Mouse (Mus musculus) limb, embryonic 13.5 days (tissue): Measurements from ENCODE around the gene Sh2d4b. TPM values are rescaled to one million over a fixed set of nuclear protein-coding genes. Genes with fewer than 3 reads are reported as not detected.

Source experiments
- ATAC-seq: fragments of 200-750 bp; cut with Nextera tagmentation; 2 replicates; pipeline ENCODE4 v1.8.0; 2017; ENCODE audit warnings: low read depth, moderate number of reproducible peaks, moderate TSS enrichment; ENCODE audit not compliant: low FRiP score
- H3K27ac ChIP-seq: fragments of 300-500 bp; sonication (generic); 2 replicates; pipeline ENCODE4 v1.5.1; 2015; ENCODE audit warnings: inconsistent platforms, mild to moderate bottlenecking, moderate library complexity
- H3K27me3 ChIP-seq: fragments of 300-500 bp; sonication (generic); 2 replicates; pipeline ENCODE4 v1.6.1; 2015; ENCODE audit warnings: mild to moderate bottlenecking, inconsistent platforms
- H3K36me3 ChIP-seq: fragments of 300-500 bp; sonication (generic); 2 replicates; pipeline ENCODE4 v1.6.1; 2015; ENCODE audit warnings: inconsistent platforms, mild to moderate bottlenecking, moderate library complexity
- H3K4me1 ChIP-seq: fragments of 300-500 bp; sonication (generic); 2 replicates; pipeline ENCODE4 v1.6.1; 2015; ENCODE audit warnings: inconsistent platforms
- H3K4me2 ChIP-seq: fragments of 300-500 bp; sonication (generic); replicated peaks from 2 replicates; pipeline ENCODE4 v1.6.1; 2015; ENCODE audit warnings: inconsistent platforms, mild to moderate bottlenecking, moderate library complexity
- H3K4me3 ChIP-seq: fragments of 300-500 bp; sonication (generic); 2 replicates; pipeline ENCODE4 v1.5.1; 2015; ENCODE audit warnings: moderate library complexity, mild to moderate bottlenecking, inconsistent platforms
- H3K9ac ChIP-seq: fragments of 300-500 bp; sonication (generic); 2 replicates; pipeline ENCODE4 v1.6.1; 2015; ENCODE audit warnings: mild to moderate bottlenecking, inconsistent platforms
- H3K9me3 ChIP-seq: fragments of 300-500 bp; sonication (generic); 2 replicates; pipeline ENCODE4 v1.6.1; 2016; ENCODE audit warnings: inconsistent platforms
- WGBS: fragments of 180-500 bp; shearing (Covaris S2); methylation state at CpG from one replicate; pipeline ENCODE4 v1.1.7; 2015; 5-methylcytosine and 5-hydroxymethylcytosine counted together
- polyA plus RNA-seq: library from polyadenylated mRNA; unstranded; fragments of >200 nt; fragmentation: Nextera tagmentation; extraction: Ambion mirVana; gene quantifications from 2 replicates; pipeline ENCODE4 v1.2.1, GENCODE M21; 2015

Gene Sh2d4b
- 0.34 and 0.67 TPM in 2 replicates for polyA plus RNA-seq

DNA sequence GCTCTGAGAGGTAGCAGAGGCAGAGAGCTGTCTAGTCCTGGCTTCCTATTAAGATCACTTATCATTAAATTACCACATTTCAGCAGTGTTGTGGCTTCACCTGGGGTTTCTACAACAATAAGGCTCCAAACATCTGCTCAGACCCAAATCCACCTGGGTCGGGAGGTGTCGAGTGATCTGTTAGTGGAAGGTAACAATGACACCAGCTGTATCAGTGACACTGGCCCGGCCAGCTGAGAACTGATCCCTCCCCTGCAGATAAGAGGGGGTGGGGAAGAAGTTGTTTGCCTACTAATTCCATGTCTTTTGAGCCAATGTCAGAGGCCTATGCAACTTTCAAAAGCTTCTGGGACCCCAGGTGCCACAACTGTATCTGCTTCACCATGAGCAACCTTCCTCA is at the start of gene Sh2d4b:
Sh2d4b (minus strand) TSS at position 71 of the 400 bp plus-strand sequence.
- Histone ChIP-seq H3K9ac (no peak within 1 kb of the TSS), H3K36me3 (no peaks in the 10 kb centered on the region), H3K27ac (peak within 1 kb of the TSS; percentile 10; the same call in 1 of the 2 replicates), H3K4me1 (peaks cover 15% of the 10 kb centered on the region), H3K27me3 (no peaks in the 10 kb centered on the region), H3K4me3 (no peak within 1 kb of the TSS), H3K4me2 (peak within 1 kb of the TSS; percentile 60), H3K9me3 (no peaks in the 10 kb centered on the region)
- no peak for ATAC-seq
- 69% methylated on average over 3 of the region's 3 CpGs for WGBS

GRCm38 (mm10) chr14:40942429-40942828 is 49.4 kb upstream of the Sh2d4b start:
- 86% methylated on average over 2 of the region's 2 CpGs for WGBS
- no peak overlapping the region for H3K4me3 ChIP-seq
- no peak for ATAC-seq
- peaks cover 11% of the 10 kb centered on the region for H3K36me3 ChIP-seq
- H3K27me3 ChIP-seq: no peaks in the 10 kb centered on the region
- H3K4me2 ChIP-seq: no peak overlapping the region
- no peaks in the 10 kb centered on the region for H3K4me1 ChIP-seq
- H3K9me3 ChIP-seq: no peaks in the 10 kb centered on the region
- no peak overlapping the region for H3K9ac ChIP-seq
- no peak overlapping the region for H3K27ac ChIP-seq

DNA sequence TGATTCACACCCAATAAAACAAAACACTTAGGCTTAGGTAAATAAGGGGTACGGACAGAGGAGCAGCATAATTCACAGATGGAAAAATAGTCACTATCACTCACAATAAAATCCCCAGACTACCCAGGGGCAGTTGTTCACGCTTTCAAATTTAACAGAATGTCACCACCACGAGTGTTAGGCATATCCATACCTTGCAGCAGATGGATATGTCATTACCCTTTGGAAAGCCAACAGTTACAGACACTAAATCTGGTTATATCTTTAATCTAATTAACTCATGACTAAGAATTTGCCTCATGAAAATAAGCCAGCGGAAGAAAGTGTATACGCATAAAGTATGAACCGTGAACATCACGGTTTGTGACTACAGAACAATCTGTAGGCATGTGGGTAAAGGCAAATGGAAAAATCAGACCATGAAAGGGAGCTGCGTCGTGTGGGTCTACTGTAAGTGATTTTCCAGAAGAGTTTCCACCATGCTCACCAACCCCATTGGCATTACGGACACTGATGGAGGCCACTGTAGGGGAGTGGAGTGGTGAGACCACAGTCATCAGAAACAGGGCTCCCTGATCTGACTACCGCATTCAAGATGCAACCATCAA is 45.4 kb upstream of the Sh2d4b start:
- Histone ChIP-seq H3K4me2 (no peak overlapping the region), H3K4me1 (0 out of 2 replicates have a peak, but pooled peaks cover 8% of the 10 kb centered on the region), H3K9me3 (no peaks in the 10 kb centered on the region), H3K27ac (no peak overlapping the region), H3K9ac (no peak overlapping the region), H3K27me3 (no peaks in the 10 kb centered on the region), H3K4me3 (no peak overlapping the region), H3K36me3 (peaks cover under 1% of the 10 kb centered on the region; the same call in 1 of the 2 replicates)
- 68% methylated on average over 11 of the region's 11 CpGs for WGBS
- peak; percentile 66 for ATAC-seq

DNA sequence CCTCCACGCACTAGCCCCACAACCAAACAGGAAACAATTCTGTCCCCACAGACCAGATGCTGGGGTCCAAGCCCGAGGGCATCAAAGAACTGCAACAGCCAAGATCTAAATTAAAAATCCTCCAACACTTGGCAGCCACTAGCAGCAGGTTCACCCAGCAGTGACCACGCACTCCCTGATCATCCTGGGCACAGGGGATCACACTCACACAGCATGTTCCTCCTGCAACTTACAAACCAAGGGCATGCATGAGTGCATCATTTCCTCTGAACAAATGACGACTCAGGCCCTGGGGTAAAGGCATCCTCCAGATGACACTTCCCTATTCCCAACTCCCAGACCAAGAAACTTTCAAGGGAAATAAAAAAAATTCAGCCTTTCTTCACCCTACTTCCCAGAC is 44.0 kb upstream of the Sh2d4b start:
- Histone ChIP-seq H3K27me3 (no peaks in the 10 kb centered on the region), H3K4me2 (no peak overlapping the region), H3K9ac (no peak overlapping the region), H3K27ac (no peak overlapping the region), H3K4me1 (peaks cover 8% of the 10 kb centered on the region; the same call in 1 of the 2 replicates), H3K36me3 (peaks cover 9% of the 10 kb centered on the region), H3K9me3 (no peaks in the 10 kb centered on the region), H3K4me3 (no peak overlapping the region)
- 65% methylated on average over 4 of the region's 4 CpGs for WGBS
- no peak for ATAC-seq

GRCm38 (mm10) chr14:40935481-40935880 is 42.4 kb upstream of the Sh2d4b start:
- Histone ChIP-seq H3K9me3 (no peaks in the 10 kb centered on the region), H3K4me2 (no peak overlapping the region), H3K4me3 (no peak overlapping the region), H3K4me1 (peaks cover 18% of the 10 kb centered on the region), H3K36me3 (peaks cover 9% of the 10 kb centered on the region), H3K27ac (no peak overlapping the region), H3K27me3 (no peaks in the 10 kb centered on the region), H3K9ac (no peak overlapping the region)
- WGBS: 84% methylated on average over 1 of the region's 1 CpGs
- no peak for ATAC-seq

DNA sequence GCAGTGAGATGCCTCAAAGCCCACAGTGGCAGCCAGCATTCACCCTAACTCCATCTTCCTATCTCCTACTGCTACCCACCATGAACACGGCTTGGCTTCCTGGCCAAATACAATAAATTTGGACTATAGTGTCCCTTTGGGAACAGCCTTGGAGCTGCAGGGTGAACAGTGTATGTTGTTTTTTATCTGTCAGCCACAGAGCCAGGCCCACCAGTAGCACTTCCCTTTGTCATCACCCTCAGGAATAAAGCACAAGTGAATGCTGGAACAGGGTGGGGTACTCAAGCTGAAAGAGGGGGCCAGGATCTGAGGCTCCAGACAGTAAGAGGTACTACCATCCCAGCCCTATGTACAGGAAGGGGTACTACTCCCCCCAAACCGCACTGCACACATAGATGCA is 42.0 kb upstream of the Sh2d4b start:
- ATAC-seq: no peak
- peaks cover 9% of the 10 kb centered on the region for H3K36me3 ChIP-seq
- H3K4me1 ChIP-seq: peaks cover 18% of the 10 kb centered on the region
- no peaks in the 10 kb centered on the region for H3K9me3 ChIP-seq
- H3K4me2 ChIP-seq: no peak overlapping the region
- H3K4me3 ChIP-seq: no peak overlapping the region
- H3K27me3 ChIP-seq: no peaks in the 10 kb centered on the region
- H3K9ac ChIP-seq: no peak overlapping the region
- H3K27ac ChIP-seq: no peak overlapping the region
- 84% methylated on average over 2 of the region's 2 CpGs for WGBS

- Histone ChIP-seq H3K4me3 (no peak overlapping the region), H3K4me1 (peaks cover 27% of the 10 kb centered on the region), H3K4me2 (no peak overlapping the region), H3K9me3 (no peaks in the 10 kb centered on the region), H3K27ac (no peak overlapping the region), H3K36me3 (peaks cover 9% of the 10 kb centered on the region), H3K27me3 (no peaks in the 10 kb centered on the region), H3K9ac (no peak overlapping the region)
- WGBS: 85% methylated on average over 7 of the region's 7 CpGs
- ATAC-seq: no peak
These were observed 40.3 kb upstream of the Sh2d4b start for GRCm38 (mm10) chr14:40933328-40933727.

- ATAC-seq: no peak
- no peak overlapping the region for H3K4me2 ChIP-seq
- H3K36me3 ChIP-seq: peaks cover 9% of the 10 kb centered on the region
- H3K27me3 ChIP-seq: no peaks in the 10 kb centered on the region
- H3K4me1 ChIP-seq: peaks cover 39% of the 10 kb centered on the region
- no peak overlapping the region for H3K27ac ChIP-seq
- H3K9me3 ChIP-seq: no peaks in the 10 kb centered on the region
- no peak overlapping the region for H3K4me3 ChIP-seq
- H3K9ac ChIP-seq: no peak overlapping the region
- 95% methylated on average over 9 of the region's 9 CpGs for WGBS
These were observed 39.2 kb upstream of the Sh2d4b start for GRCm38 (mm10) chr14:40932225-40932624.

- no peak overlapping the region for H3K4me2 ChIP-seq
- H3K27me3 ChIP-seq: no peaks in the 10 kb centered on the region
- peaks cover 42% of the 10 kb centered on the region for H3K4me1 ChIP-seq
- ATAC-seq: no peak
- WGBS: 62% methylated on average over 3 of the region's 3 CpGs
- H3K27ac ChIP-seq: no peak overlapping the region
- no peak overlapping the region for H3K9ac ChIP-seq
- H3K4me3 ChIP-seq: no peak overlapping the region
- no peaks in the 10 kb centered on the region for H3K9me3 ChIP-seq
- H3K36me3 ChIP-seq: peaks cover 9% of the 10 kb centered on the region
These were observed 38.2 kb upstream of the Sh2d4b start for GRCm38 (mm10) chr14:40931115-40931829.

GRCm38 (mm10) chr14:40929943-40930342 is 36.9 kb upstream of the Sh2d4b start:
- WGBS: 86% methylated on average over 2 of the region's 2 CpGs
- Histone ChIP-seq H3K27me3 (no peaks in the 10 kb centered on the region), H3K9ac (no peak overlapping the region), H3K27ac (no peak overlapping the region), H3K9me3 (no peaks in the 10 kb centered on the region), H3K36me3 (peaks cover 9% of the 10 kb centered on the region), H3K4me1 (peaks cover 37% of the 10 kb centered on the region), H3K4me2 (no peak overlapping the region), H3K4me3 (no peak overlapping the region)
- no peak for ATAC-seq

GRCm38 (mm10) chr14:40928897-40929296 is 35.8 kb upstream of the Sh2d4b start:
- H3K4me1 ChIP-seq: peaks cover 44% of the 10 kb centered on the region
- H3K36me3 ChIP-seq: peaks cover 9% of the 10 kb centered on the region
- 74% methylated on average over 5 of the region's 5 CpGs for WGBS
- H3K9ac ChIP-seq: no peak overlapping the region
- H3K4me3 ChIP-seq: no peak overlapping the region
- H3K27me3 ChIP-seq: no peaks in the 10 kb centered on the region
- no peak overlapping the region for H3K4me2 ChIP-seq
- no peak overlapping the region; the same call in 1 of the 2 replicates for H3K27ac ChIP-seq
- H3K9me3 ChIP-seq: no peaks in the 10 kb centered on the region
- no peak for ATAC-seq

GRCm38 (mm10) chr14:40927041-40927440 is 34.0 kb upstream of the Sh2d4b start:
- 62% methylated on average over 2 of the region's 2 CpGs for WGBS
- H3K9me3 ChIP-seq: no peaks in the 10 kb centered on the region
- ATAC-seq: no peak
- no peak overlapping the region for H3K4me2 ChIP-seq
- H3K4me3 ChIP-seq: no peak overlapping the region
- no peak overlapping the region for H3K27ac ChIP-seq
- peaks cover 42% of the 10 kb centered on the region for H3K4me1 ChIP-seq
- H3K9ac ChIP-seq: no peak overlapping the region
- H3K36me3 ChIP-seq: peaks cover 2% of the 10 kb centered on the region; the same call in 1 of the 2 replicates
- no peaks in the 10 kb centered on the region for H3K27me3 ChIP-seq
